Mouse (Mus musculus): ENCODE data around the gene Abhd15. TPM values are rescaled to one million over a fixed set of nuclear protein-coding genes. Genes with fewer than 3 reads are reported as not detected.
A peak's percentile ranks its signal among the peaks of the same experiment; 100 is the strongest.

The Abhd15 gene
- polyA plus RNA-seq (2012; rRNA removed), result 0.64 and 0.77 TPM in 2 replicates

DNA sequence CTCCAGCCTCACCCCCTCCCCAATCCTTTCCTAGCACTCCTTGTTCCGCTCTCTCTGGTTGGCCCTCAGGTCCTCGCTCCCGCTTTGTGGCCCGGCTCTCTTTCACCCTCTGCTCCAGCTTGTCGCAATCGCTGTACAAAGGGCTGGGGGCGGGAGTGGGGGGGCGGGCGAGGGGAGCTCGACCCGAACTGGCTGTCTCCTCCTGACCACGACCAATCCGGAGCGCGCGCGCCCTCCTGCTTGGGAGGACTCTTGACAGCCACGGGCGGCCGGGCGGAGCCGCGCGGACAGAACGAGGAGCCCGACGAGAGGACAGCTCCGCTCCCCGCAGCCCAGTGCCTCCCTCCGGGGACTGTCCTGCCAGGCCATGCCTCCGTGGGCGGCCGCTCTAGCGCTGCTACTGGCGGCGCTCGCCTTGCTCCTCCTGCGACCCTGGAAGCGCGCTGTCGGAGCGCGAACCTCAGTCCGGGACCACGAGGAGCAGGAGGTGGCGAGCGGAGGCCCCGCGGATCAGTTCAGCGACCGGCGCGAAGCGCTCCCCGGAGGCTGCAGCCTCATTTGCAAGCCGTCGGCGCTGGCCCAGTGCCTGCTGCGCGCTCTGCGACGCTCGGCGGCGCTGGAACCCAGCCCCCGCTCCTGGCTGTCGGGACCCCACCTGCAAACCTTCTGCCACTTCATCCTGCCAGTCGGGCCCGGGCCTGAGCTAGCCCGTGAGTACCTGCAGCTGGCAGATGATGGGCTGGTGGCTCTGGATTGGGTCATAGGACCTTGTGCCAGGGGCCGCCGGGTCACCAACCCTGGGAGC is at the start of gene Abhd15:
Gene Abhd15, plus strand, starts transcription at position 290 of the 805 bp plus-strand sequence.
- Histone ChIP-seq H3K4me1 (ENCODE audit: control insufficient read depth, insufficient read depth, low read length) (peaks cover 1% of the 10 kb centered on the region; the same call in 1 of the 2 replicates), H3K4me3 (ENCODE audit: insufficient read depth, low read length) (peak within 1 kb of the TSS; percentile 31), H3K27ac (ENCODE audit: insufficient read depth, low read length) (no peak within 1 kb of the TSS)
- TF ChIP-seq CTCF (IDR thresholded peaks at IDR 0.05; ENCODE audit: extremely low read depth, insufficient read depth, low read length), result no peak

DNA sequence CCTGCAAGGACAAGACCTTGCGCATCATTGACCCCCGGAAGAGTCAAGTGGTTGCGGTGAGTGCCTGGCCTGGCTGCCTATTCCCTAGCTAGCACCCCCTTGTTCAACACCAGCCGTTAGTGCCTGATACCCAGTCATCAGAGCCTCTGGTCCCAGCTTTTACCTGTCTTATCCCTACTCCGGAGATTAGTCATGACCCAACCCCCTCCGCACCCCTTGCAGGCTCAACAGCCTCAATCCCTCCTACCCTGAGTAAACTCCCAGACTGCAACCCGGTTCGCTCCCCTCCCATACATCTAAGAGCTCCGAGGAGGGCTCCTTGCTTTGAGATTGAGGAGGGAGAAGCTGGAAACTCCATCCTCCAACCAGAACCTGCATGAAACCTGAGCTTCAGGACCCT is 48.4 kb upstream of the Abhd15 start:
- H3K4me1 ChIP-seq (ENCODE audit: control insufficient read depth, insufficient read depth, low read length), result no peaks in the 10 kb centered on the region; the same call in 1 of the 2 replicates
- no peak overlapping the region for H3K27ac ChIP-seq (ENCODE audit: insufficient read depth, low read length)
- no peak for TF ChIP-seq POLR2A (IDR thresholded peaks at IDR 0.05; ENCODE audit: extremely low read depth, insufficient read depth, low read length)
- no peak for TF ChIP-seq CTCF (IDR thresholded peaks at IDR 0.05; ENCODE audit: extremely low read depth, insufficient read depth, low read length)
- H3K4me3 ChIP-seq (ENCODE audit: insufficient read depth, low read length), result no peak overlapping the region

DNA sequence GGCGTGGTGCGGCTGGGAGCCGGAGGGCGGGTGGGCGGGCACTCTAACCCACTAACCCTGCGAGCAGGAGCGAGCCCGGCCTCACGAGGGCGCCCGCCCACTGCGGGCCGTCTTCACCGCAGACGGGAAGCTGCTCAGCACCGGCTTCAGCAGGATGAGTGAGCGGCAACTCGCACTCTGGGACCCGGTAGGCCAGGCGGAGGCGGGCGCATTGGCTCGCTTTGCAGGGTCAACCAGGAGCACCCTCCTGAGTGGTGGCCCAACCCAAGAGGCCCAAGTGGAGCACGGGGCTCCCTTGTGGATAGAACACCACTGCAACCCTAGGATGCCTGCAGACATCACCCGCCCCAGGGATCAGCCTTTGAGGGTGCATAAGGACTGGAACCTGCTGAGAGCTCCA is 47.8 kb upstream of the Abhd15 start:
- H3K27ac ChIP-seq (ENCODE audit: insufficient read depth, low read length), result no peak overlapping the region
- TF ChIP-seq CTCF (IDR thresholded peaks at IDR 0.05; ENCODE audit: extremely low read depth, insufficient read depth, low read length), result 0 out of 2 replicates have a peak, but pooled peaks have one; percentile 26
- TF ChIP-seq POLR2A (IDR thresholded peaks at IDR 0.05; ENCODE audit: extremely low read depth, insufficient read depth, low read length), result no peak
- H3K4me3 ChIP-seq (ENCODE audit: insufficient read depth, low read length), result no peak overlapping the region
- H3K4me1 ChIP-seq (ENCODE audit: control insufficient read depth, insufficient read depth, low read length), result no peaks in the 10 kb centered on the region

DNA sequence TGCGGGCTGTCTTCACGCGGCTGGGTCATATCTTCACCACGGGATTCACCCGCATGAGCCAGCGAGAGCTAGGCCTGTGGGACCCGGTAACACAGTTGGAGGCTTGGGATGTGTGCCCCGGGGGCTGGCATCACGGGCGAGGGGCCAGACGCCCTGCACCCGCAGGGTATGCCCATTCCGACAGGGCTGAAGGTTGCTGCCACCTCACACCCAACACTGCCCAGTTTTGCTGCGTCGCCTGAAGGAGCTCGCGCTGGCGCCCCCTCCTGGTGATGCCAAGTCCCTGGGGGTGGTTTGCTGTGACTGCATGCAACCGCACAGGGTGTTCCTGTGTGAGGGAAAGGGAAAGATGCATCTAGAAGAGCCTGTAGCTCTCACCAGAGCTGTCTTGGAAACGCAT is 47.1 kb upstream of the Abhd15 start:
- TF ChIP-seq CTCF (IDR thresholded peaks at IDR 0.05; ENCODE audit: extremely low read depth, insufficient read depth, low read length), result peak; percentile 72
- no peak for TF ChIP-seq POLR2A (IDR thresholded peaks at IDR 0.05; ENCODE audit: extremely low read depth, insufficient read depth, low read length)
- Histone ChIP-seq H3K27ac (ENCODE audit: insufficient read depth, low read length) (no peak overlapping the region), H3K4me3 (ENCODE audit: insufficient read depth, low read length) (no peak overlapping the region), H3K4me1 (ENCODE audit: control insufficient read depth, insufficient read depth, low read length) (no peaks in the 10 kb centered on the region)

DNA sequence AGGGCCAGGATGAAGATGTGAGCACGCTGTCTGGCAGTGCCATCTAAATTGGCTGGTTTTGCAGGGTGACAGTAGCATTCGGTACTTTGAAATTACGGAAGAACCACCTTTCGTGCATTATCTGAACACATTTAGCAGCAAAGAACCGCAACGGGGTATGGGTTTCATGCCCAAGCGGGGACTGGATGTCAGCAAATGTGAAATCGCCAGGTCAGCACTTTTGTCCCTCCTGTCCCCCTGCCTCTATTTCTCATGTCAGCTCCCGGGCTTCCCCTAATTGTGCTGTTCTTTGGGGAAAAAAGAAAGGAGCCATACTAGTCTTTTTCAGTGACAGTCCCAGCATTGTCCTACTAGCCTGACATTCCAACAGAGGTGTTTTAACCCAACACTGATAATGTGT is 46.5 kb upstream of the Abhd15 start:
- H3K4me3 ChIP-seq (ENCODE audit: insufficient read depth, low read length), result no peak overlapping the region
- TF ChIP-seq CTCF (IDR thresholded peaks at IDR 0.05; ENCODE audit: extremely low read depth, insufficient read depth, low read length) (no peak), POLR2A (IDR thresholded peaks at IDR 0.05; ENCODE audit: extremely low read depth, insufficient read depth, low read length) (no peak)
- no peaks in the 10 kb centered on the region for H3K4me1 ChIP-seq (ENCODE audit: control insufficient read depth, insufficient read depth, low read length)
- no peak overlapping the region for H3K27ac ChIP-seq (ENCODE audit: insufficient read depth, low read length)

DNA sequence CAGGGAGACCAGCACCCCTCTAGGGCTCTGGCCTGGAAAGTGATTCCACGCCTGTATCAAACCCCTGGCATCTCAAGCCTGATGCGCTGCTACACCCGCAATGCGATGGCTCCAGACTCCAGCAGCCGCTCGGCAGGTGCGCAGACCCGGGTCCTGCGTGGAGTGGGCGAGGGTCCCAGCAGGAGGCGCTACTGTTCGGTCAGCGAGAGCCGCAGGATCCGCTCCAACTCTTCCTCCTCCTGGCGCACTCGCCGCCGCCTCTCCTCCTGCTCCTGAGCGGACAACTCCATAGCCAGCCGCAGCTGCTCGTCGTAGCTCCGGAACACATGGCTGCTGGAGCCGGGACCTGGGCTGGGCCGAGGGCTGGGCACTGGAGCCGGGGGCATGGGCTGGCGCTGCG is 43.5 kb upstream of the Abhd15 start:
- no peak overlapping the region for H3K27ac ChIP-seq (ENCODE audit: insufficient read depth, low read length)
- TF ChIP-seq CTCF (IDR thresholded peaks at IDR 0.05; ENCODE audit: extremely low read depth, insufficient read depth, low read length) (no peak), POLR2A (IDR thresholded peaks at IDR 0.05; ENCODE audit: extremely low read depth, insufficient read depth, low read length) (no peak)

DNA sequence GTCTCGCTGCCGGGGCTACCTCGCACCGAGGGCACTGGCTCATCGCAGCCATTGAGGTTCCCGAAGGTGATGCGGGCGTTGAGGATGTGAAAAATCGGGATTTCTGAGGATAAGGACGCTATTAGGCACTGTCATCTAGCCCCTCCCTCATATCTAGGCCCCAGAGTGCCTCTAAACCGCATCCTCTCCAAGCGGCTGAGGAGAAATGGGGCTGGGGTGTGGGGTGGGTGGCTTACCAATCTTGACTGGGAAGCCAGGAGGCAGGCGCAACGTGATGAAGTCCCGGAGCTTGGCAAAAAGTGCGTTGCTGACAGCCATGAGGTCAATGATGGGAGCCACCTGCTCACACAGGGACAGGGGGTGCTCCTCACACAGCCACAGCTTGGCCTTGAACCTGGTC is 42.1 kb upstream of the Abhd15 start:
- no peak overlapping the region for H3K27ac ChIP-seq (ENCODE audit: insufficient read depth, low read length)
- H3K4me1 ChIP-seq (ENCODE audit: control insufficient read depth, insufficient read depth, low read length), result no peaks in the 10 kb centered on the region
- TF ChIP-seq CTCF (IDR thresholded peaks at IDR 0.05; ENCODE audit: extremely low read depth, insufficient read depth, low read length) (no peak), POLR2A (IDR thresholded peaks at IDR 0.05; ENCODE audit: extremely low read depth, insufficient read depth, low read length) (no peak)
- no peak overlapping the region for H3K4me3 ChIP-seq (ENCODE audit: insufficient read depth, low read length)

More for the DNA sequence above, 43.5 kb upstream of the Abhd15 start:
- no peaks in the 10 kb centered on the region for H3K4me1 ChIP-seq (ENCODE audit: control insufficient read depth, insufficient read depth, low read length)
- H3K4me3 ChIP-seq (ENCODE audit: insufficient read depth, low read length), result no peak overlapping the region

DNA sequence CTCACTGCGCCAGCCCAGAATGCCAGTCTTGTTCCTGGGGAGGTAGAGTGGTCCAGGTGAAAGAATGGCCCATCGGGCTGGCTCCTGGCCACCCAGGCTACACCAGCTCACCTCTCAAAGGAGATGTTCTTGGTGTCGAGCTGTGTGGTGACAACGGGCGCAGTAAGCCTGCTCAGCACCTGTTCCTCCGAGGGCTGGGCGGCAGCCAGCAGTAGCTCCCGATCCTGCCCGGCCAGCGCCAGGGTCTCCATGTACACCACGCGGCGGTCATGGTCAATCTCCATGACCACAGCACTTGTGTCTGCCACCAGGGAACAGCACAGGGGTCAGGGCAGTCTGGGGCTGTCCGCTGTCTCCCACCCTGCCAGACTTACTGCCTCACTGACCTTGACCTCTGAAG is 38.7 kb upstream of the Abhd15 start:
- TF ChIP-seq CTCF (IDR thresholded peaks at IDR 0.05; ENCODE audit: extremely low read depth, insufficient read depth, low read length) (no peak), POLR2A (IDR thresholded peaks at IDR 0.05; ENCODE audit: extremely low read depth, insufficient read depth, low read length) (no peak)
- Histone ChIP-seq H3K4me3 (ENCODE audit: insufficient read depth, low read length) (no peak overlapping the region), H3K27ac (ENCODE audit: insufficient read depth, low read length) (no peak overlapping the region), H3K4me1 (ENCODE audit: control insufficient read depth, insufficient read depth, low read length) (no peaks in the 10 kb centered on the region)

DNA sequence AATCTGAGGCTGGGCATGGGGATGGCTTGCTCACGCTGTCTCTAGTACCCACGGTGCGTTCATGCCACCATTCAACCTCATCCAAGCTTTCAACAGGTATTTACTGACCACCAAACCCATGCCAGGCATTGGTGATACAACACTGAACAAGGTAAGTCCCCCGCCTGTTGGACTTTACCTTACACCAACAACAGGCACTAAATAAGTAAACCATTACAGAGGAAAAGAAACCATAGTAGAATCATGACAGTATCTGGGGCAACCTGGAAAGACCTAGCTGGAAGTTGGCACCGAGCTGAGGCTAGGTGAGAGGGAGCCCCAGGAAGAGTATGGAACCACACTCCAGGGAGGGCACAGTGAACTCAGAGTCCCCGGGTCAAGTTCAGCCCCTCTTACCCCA is 38.0 kb upstream of the Abhd15 start:
- H3K4me1 ChIP-seq (ENCODE audit: control insufficient read depth, insufficient read depth, low read length), result peaks cover 2% of the 10 kb centered on the region; the same call in 1 of the 2 replicates
- no peak overlapping the region for H3K4me3 ChIP-seq (ENCODE audit: insufficient read depth, low read length)
- no peak for TF ChIP-seq CTCF (IDR thresholded peaks at IDR 0.05; ENCODE audit: extremely low read depth, insufficient read depth, low read length)
- TF ChIP-seq POLR2A (IDR thresholded peaks at IDR 0.05; ENCODE audit: extremely low read depth, insufficient read depth, low read length), result no peak
- H3K27ac ChIP-seq (ENCODE audit: insufficient read depth, low read length), result no peak overlapping the region

DNA sequence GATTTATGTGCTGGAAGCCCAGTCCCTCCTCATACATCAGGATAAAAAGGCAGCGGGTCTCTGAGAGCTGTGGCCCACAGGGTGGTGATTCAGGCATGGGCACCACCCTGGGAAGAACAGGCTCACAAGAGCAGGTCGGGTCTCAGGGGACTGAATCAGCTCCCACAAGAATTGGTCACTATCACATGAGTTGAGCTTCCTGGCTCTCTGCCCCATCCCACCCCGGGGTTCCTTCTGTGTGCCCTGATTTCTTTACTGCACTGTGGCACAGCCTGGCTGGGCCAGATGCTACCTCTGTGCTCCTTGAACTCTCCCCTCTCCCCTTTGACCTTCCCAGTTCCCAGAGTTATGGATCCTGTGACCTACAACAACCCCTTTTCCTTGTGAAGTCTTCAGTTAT is 31.9 kb upstream of the Abhd15 start:
- TF ChIP-seq POLR2A (IDR thresholded peaks at IDR 0.05; ENCODE audit: extremely low read depth, insufficient read depth, low read length) (no peak), CTCF (IDR thresholded peaks at IDR 0.05; ENCODE audit: extremely low read depth, insufficient read depth, low read length) (no peak)
- H3K4me3 ChIP-seq (ENCODE audit: insufficient read depth, low read length), result no peak overlapping the region
- peak overlapping the region; percentile 8; the same call in 1 of the 2 replicates for H3K27ac ChIP-seq (ENCODE audit: insufficient read depth, low read length)
- H3K4me1 ChIP-seq (ENCODE audit: control insufficient read depth, insufficient read depth, low read length), result peaks cover 23% of the 10 kb centered on the region

Data from cortical plate, adult 2 months (tissue).